Mouse (Mus musculus) thymus, adult 2 months (tissue): ENCODE data around the gene Tmem253.

ENCODE experiments used
- CTCF ChIP-seq: fragments of 200-500 bp; IDR thresholded peaks from 2 replicates; pipeline ENCODE4 v1.5.1; 2012; ENCODE audit warnings: mild to moderate bottlenecking, control low read depth, low read length, moderate library complexity, borderline replicate concordance; ENCODE audit not compliant: control insufficient read depth, poor library complexity, insufficient read depth; ENCODE audit errors: extremely low read depth
- POLR2A ChIP-seq: fragments of 200-500 bp; IDR thresholded peaks from 2 replicates; pipeline ENCODE4 v1.6.1; 2012; ENCODE audit warnings: mild to moderate bottlenecking, low read length, control low read depth, moderate library complexity; ENCODE audit not compliant: control insufficient read depth, poor library complexity, insufficient read depth; ENCODE audit errors: extremely low read depth

- TF ChIP-seq CTCF: no peak
- TF ChIP-seq POLR2A: no peak
Observed at GRCm38 (mm10) chr14:52013021-52013610, 2.3 kb upstream of the Tmem253 start.
